7 mouse cellular contexts compared by ENCODE assay signal in genomic region chr7:133123999-133124700, GRCm38 (mm10). TPM values are rescaled to one million over a fixed set of nuclear protein-coding genes. Genes with fewer than 3 reads are reported as not detected.
DNase-seq lines count a peak whose midpoint lies in the region; ATAC-seq and TF ChIP-seq lines count a peak whose summit lies in the region.

Gene Ctbp2 (minus strand): TSS chr7:133124354.

- TF ChIP-seq CTCF in bone marrow macrophage, adult 2 months (IDR thresholded peaks at IDR 0.05; ENCODE audit: low read depth, low read length), result no peak

- H3K4me2 ChIP-seq in embryonic facial prominence, embryonic 13.5 days, result peak within 1 kb of the TSS; percentile 86
- peak within 1 kb of the TSS; percentile 94 for H3K4me2 ChIP-seq in limb, embryonic 13.5 days (replicated peaks)
- peak within 1 kb of the TSS; percentile 98 for H3K4me2 ChIP-seq in midbrain, embryonic 13.5 days (replicated peaks)

- H3K27ac ChIP-seq in bone marrow macrophage, adult 2 months (ENCODE audit: insufficient read depth, low read depth, low read length), result peak within 1 kb of the TSS; percentile 100
- peak within 1 kb of the TSS; percentile 98 for H3K27ac ChIP-seq in embryonic facial prominence, embryonic 13.5 days
- H3K27ac ChIP-seq in limb, embryonic 13.5 days, result peak within 1 kb of the TSS; percentile 95
- peak within 1 kb of the TSS; percentile 98 for H3K27ac ChIP-seq in midbrain, embryonic 13.5 days

- H3K9ac ChIP-seq in embryonic facial prominence, embryonic 13.5 days, result peak within 1 kb of the TSS; percentile 98
- H3K9ac ChIP-seq in limb, embryonic 13.5 days, result peak within 1 kb of the TSS; percentile 96
- H3K9ac ChIP-seq in midbrain, embryonic 13.5 days (replicated peaks), result peak within 1 kb of the TSS; percentile 95

- peaks cover 21% of the 10 kb centered on the region for H3K4me1 ChIP-seq in bone marrow macrophage, adult 2 months (ENCODE audit: control insufficient read depth, insufficient read depth, low read length)
- peaks cover 23% of the 10 kb centered on the region for H3K4me1 ChIP-seq in embryonic facial prominence, embryonic 13.5 days
- H3K4me1 ChIP-seq in limb, embryonic 13.5 days, result peaks cover 28% of the 10 kb centered on the region
- H3K4me1 ChIP-seq in midbrain, embryonic 13.5 days (replicated peaks), result peaks cover 37% of the 10 kb centered on the region

- WGBS in embryonic facial prominence, embryonic 13.5 days, result under 1% methylated on average over 59 of the region's 59 CpGs
- WGBS in limb, embryonic 13.5 days, result under 1% methylated on average over 59 of the region's 59 CpGs
- under 1% methylated on average over 58 of the region's 59 CpGs for WGBS in midbrain, embryonic 13.5 days

- peak; percentile 82 for ATAC-seq in embryonic facial prominence, embryonic 13.5 days (ENCODE audit: insufficient number of reproducible peaks, insufficient read depth, low FRiP score, low TSS enrichment, low read depth)
- peak; percentile 80 for ATAC-seq in limb, embryonic 13.5 days (ENCODE audit: low FRiP score, low read depth)
- ATAC-seq in midbrain, embryonic 13.5 days, result peak; percentile 81

- H3K36me3 ChIP-seq in embryonic facial prominence, embryonic 13.5 days, result no peaks in the 10 kb centered on the region
- H3K36me3 ChIP-seq in limb, embryonic 13.5 days, result no peaks in the 10 kb centered on the region
- no peaks in the 10 kb centered on the region for H3K36me3 ChIP-seq in midbrain, embryonic 13.5 days

- 0 out of 2 replicates have a peak, but pooled peaks cover 5% of the 10 kb centered on the region for H3K9me3 ChIP-seq in embryonic facial prominence, embryonic 13.5 days
- H3K9me3 ChIP-seq in limb, embryonic 13.5 days, result 0 out of 2 replicates have a peak, but pooled peaks cover 3% of the 10 kb centered on the region
- H3K9me3 ChIP-seq in midbrain, embryonic 13.5 days, result peaks cover 6% of the 10 kb centered on the region; the same call in 1 of the 2 replicates

- TF ChIP-seq POLR2A in bone marrow macrophage, adult 2 months (IDR thresholded peaks at IDR 0.05; ENCODE audit: borderline replicate concordance, low read depth, low read length), result no peak

- peaks cover 9% of the 10 kb centered on the region for H3K27me3 ChIP-seq in embryonic facial prominence, embryonic 13.5 days
- H3K27me3 ChIP-seq in limb, embryonic 13.5 days, result peaks cover 27% of the 10 kb centered on the region
- H3K27me3 ChIP-seq in midbrain, embryonic 13.5 days, result peaks cover 28% of the 10 kb centered on the region

- peak within 1 kb of the TSS; percentile 98 for H3K4me3 ChIP-seq in bone marrow macrophage, adult 2 months (ENCODE audit: insufficient read depth, low read length)
- peak within 1 kb of the TSS; percentile 96 for H3K4me3 ChIP-seq in embryonic facial prominence, embryonic 13.5 days
- H3K4me3 ChIP-seq in limb, embryonic 13.5 days, result peak within 1 kb of the TSS; percentile 94
- H3K4me3 ChIP-seq in midbrain, embryonic 13.5 days (replicated peaks), result peak within 1 kb of the TSS; percentile 93

- DNase-seq in heart, adult 8-10 months (ENCODE audit: low spot score), result peak; percentile 79
- peak; percentile 79 to 85 for DNase-seq in kidney, adult 8-10 months
- peak; percentile 16 for DNase-seq in spleen, adult 12 weeks (ENCODE audit: low spot score)

RNA-seq across cellular contexts. Expression of gene Ctbp2, which starts in this region (rescaled TPM):
- polyA plus RNA-seq in bone marrow macrophage, adult 2 months (2012; ENCODE audit: insufficient read depth, insufficient read length, missing spikeins), result 42.7 and 43.8 TPM in 2 replicates
- polyA plus RNA-seq in embryonic facial prominence, embryonic 13.5 days (2015; fragmentation: Nextera tagmentation; extraction: Ambion mirVana), result 93.4 and 107 TPM in 2 replicates
- total RNA-seq in heart, adult 8-10 months (2022), result 10 to 100 TPM; 24.9 to 28.1 (median 27.6) TPM
- polyA plus RNA-seq in limb, embryonic 13.5 days (2015; fragmentation: Nextera tagmentation; extraction: Ambion mirVana), result 74.0 and 75.0 TPM in 2 replicates
- 88.4 and 91.0 TPM in 2 replicates for polyA plus RNA-seq in midbrain, embryonic 13.5 days (2015; fragmentation: Nextera tagmentation; extraction: Ambion mirVana)

Comparison
In these comparisons a context has a peak if more than half of its experiments do, and no peak if none do; other contexts are left out.
1. Peak in every context shown above with its lines: DNase-seq, ATAC-seq, H3K4me3 ChIP-seq and H3K27ac ChIP-seq.
2. DNase-seq: peak in every context shown above with its lines; median percentile 82 in kidney, adult 8-10 months; 79 in heart, adult 8-10 months; 16 in spleen, adult 12 weeks.